Mouse (Mus musculus) midbrain, embryonic 13.5 days (tissue): ENCODE results near the gene Tnf. TPM values are rescaled to one million over a fixed set of nuclear protein-coding genes. Genes with fewer than 3 reads are reported as not detected.

Experiments
- ATAC-seq: fragments of 200-750 bp; cut with Nextera tagmentation; 2 replicates; pipeline ENCODE4 v1.8.0; 2017; ENCODE audit warnings: mild to moderate bottlenecking, moderate TSS enrichment, moderate library complexity
- H3K27ac ChIP-seq: fragments of 300-500 bp; sonication (generic); 2 replicates; pipeline ENCODE4 v1.5.1; 2015; ENCODE audit warnings: inconsistent platforms, mild to moderate bottlenecking, moderate library complexity
- H3K27me3 ChIP-seq: fragments of 300-500 bp; sonication (generic); 2 replicates; pipeline ENCODE4 v1.6.1; 2015; ENCODE audit warnings: mild to moderate bottlenecking, inconsistent platforms
- H3K36me3 ChIP-seq: fragments of 300-500 bp; sonication (generic); 2 replicates; pipeline ENCODE4 v1.6.1; 2015; ENCODE audit warnings: mild to moderate bottlenecking, inconsistent platforms
- H3K4me1 ChIP-seq: fragments of 300-500 bp; sonication (generic); replicated peaks from 2 replicates; pipeline ENCODE4 v1.6.1; 2015; ENCODE audit warnings: inconsistent platforms
- H3K4me2 ChIP-seq: fragments of 300-500 bp; sonication (generic); replicated peaks from 2 replicates; pipeline ENCODE4 v1.6.1; 2015; ENCODE audit warnings: moderate library complexity, mild to moderate bottlenecking, inconsistent platforms
- H3K4me3 ChIP-seq: fragments of 300-500 bp; sonication (generic); replicated peaks from 2 replicates; pipeline ENCODE4 v1.5.1; 2015; ENCODE audit warnings: mild to moderate bottlenecking, inconsistent platforms
- H3K9ac ChIP-seq: fragments of 300-500 bp; sonication (generic); replicated peaks from 2 replicates; pipeline ENCODE4 v1.6.1; 2015; ENCODE audit warnings: mild to moderate bottlenecking, inconsistent platforms
- H3K9me3 ChIP-seq: fragments of 300-500 bp; sonication (generic); 2 replicates; pipeline ENCODE4 v1.6.1; 2016; ENCODE audit warnings: mild to moderate bottlenecking, inconsistent platforms
- WGBS: fragments of 180-500 bp; shearing (Covaris S2); methylation state at CpG from one replicate; pipeline ENCODE4 v1.1.7; 2015; 5-methylcytosine and 5-hydroxymethylcytosine counted together
- microRNA-seq: library from miRNA; unstranded; fragments of <30 nt; microRNA quantifications from one replicate; pipeline ENCODE4, GENCODE M21; 2016
- polyA plus RNA-seq: library from polyadenylated mRNA; unstranded; fragments of >200 nt; fragmentation: Nextera tagmentation; extraction: Ambion mirVana; gene quantifications from 2 replicates; pipeline ENCODE4 v1.2.1, GENCODE M21; 2015

Gene Tnf
- polyA plus RNA-seq, 1 experiment from 2014 or later: not detected

DNA sequence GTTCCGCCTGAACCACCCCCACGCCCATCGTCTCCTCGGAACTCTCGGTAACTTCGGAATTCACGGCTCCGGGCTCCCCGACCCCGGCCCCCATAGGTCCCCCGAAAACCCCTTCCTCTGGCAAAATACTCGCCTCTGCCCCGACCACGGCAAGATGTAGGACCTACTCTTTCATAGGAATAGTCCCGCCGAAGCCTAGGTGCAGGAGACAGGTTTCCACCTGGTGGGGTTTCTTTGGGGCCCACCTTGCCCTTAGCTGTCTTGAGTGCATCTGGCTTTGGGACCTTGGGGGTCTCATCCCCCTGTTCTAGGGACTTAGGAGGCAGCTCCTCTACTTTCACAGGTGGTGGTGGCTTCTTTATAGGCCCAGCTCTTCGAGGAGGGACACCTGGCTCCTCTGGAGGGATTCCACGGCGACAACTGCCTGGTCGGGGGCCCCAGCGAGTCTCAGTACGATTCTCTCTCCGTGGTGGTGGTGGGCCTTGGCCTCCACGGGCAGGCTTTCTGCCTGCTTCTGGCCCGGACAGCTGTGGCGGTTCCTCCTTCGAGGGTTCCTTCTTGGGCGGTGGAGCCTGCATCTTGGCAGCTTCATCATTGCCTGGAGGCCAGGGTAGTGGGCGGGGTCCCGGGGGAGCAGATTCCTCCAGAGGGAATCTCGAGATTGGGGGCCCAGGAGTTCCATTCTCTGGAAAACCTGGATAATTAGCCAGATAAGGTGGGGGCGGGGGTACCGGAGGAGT is 45.2 kb downstream of the Tnf start:
- H3K27me3 ChIP-seq: no peaks in the 10 kb centered on the region
- no peaks in the 10 kb centered on the region for H3K9me3 ChIP-seq
- no peak overlapping the region for H3K4me2 ChIP-seq
- H3K4me1 ChIP-seq: peaks cover 6% of the 10 kb centered on the region
- no peak overlapping the region for H3K4me3 ChIP-seq
- no peak for ATAC-seq
- 93% methylated on average over 33 of the region's 33 CpGs for WGBS
- peaks cover 100% of the 10 kb centered on the region for H3K36me3 ChIP-seq
- no peak overlapping the region for H3K9ac ChIP-seq
- H3K27ac ChIP-seq: no peak overlapping the region

DNA sequence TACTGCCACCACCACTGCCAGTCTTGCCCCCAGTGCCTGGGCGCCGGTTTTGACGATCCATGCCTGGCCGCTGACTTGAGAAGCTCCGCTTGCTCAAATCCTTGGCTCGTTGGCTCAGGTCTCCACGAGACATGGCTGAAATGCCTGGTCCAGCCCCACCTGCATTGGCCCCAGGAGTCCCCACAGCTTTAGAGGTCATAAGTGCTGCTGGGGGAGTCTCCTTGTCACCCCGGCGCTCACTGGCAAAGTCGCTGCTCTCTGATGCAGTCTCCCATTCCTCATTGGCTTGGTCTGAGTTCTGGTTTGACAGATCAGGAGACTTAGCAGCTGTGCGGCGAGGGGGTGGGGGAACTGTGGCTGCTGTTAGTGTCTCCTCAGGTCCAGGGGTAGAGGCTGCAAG is 46.4 kb downstream of the Tnf start:
- Histone ChIP-seq H3K4me1 (no peaks in the 10 kb centered on the region), H3K9ac (no peak overlapping the region), H3K27me3 (no peaks in the 10 kb centered on the region), H3K9me3 (no peaks in the 10 kb centered on the region), H3K4me3 (no peak overlapping the region), H3K36me3 (peaks cover 98% of the 10 kb centered on the region), H3K27ac (no peak overlapping the region), H3K4me2 (no peak overlapping the region)
- no peak for ATAC-seq
- 93% methylated on average over 12 of the region's 12 CpGs for whole genome bisulfite sequencing

GRCm38 (mm10) chr17:35154616-35155015 is 47.2 kb downstream of the Tnf start:
- WGBS: 81% methylated on average over 7 of the region's 7 CpGs
- no peak overlapping the region for H3K4me2 ChIP-seq

GRCm38 (mm10) chr17:35153931-35154330 is 47.9 kb downstream of the Tnf start:
- Histone ChIP-seq H3K9me3 (no peaks in the 10 kb centered on the region), H3K27ac (no peak overlapping the region)

More at GRCm38 (mm10) chr17:35154616-35155015, 47.2 kb downstream of the Tnf start:
- Histone ChIP-seq H3K27me3 (no peaks in the 10 kb centered on the region), H3K4me1 (no peaks in the 10 kb centered on the region), H3K4me3 (no peak overlapping the region), H3K36me3 (peaks cover 98% of the 10 kb centered on the region), H3K9me3 (no peaks in the 10 kb centered on the region), H3K9ac (no peak overlapping the region), H3K27ac (no peak overlapping the region)
- ATAC-seq: no peak

GRCm38 (mm10) chr17:35153077-35153476 is 48.7 kb downstream of the Tnf start:
- WGBS: 95% methylated on average over 9 of the region's 9 CpGs
- Histone ChIP-seq H3K9ac (no peak overlapping the region), H3K36me3 (peaks cover 98% of the 10 kb centered on the region), H3K4me2 (no peak overlapping the region), H3K27ac (no peak overlapping the region), H3K27me3 (no peaks in the 10 kb centered on the region), H3K9me3 (no peaks in the 10 kb centered on the region), H3K4me3 (no peak overlapping the region), H3K4me1 (no peaks in the 10 kb centered on the region)
- no peak for ATAC-seq

More at GRCm38 (mm10) chr17:35153931-35154330, 47.9 kb downstream of the Tnf start:
- Histone ChIP-seq H3K4me1 (no peaks in the 10 kb centered on the region), H3K27me3 (no peaks in the 10 kb centered on the region), H3K4me3 (no peak overlapping the region), H3K36me3 (peaks cover 98% of the 10 kb centered on the region), H3K4me2 (no peak overlapping the region), H3K9ac (no peak overlapping the region)
- WGBS: 94% methylated on average over 4 of the region's 4 CpGs
- no peak for ATAC-seq

GRCm38 (mm10) chr17:35152121-35152520 is 49.7 kb downstream of the Tnf start:
- WGBS: 96% methylated on average over 4 of the region's 4 CpGs
- Histone ChIP-seq H3K9me3 (no peaks in the 10 kb centered on the region), H3K9ac (no peak overlapping the region), H3K27ac (no peak overlapping the region), H3K4me3 (no peak overlapping the region), H3K4me2 (no peak overlapping the region), H3K4me1 (no peaks in the 10 kb centered on the region), H3K27me3 (no peaks in the 10 kb centered on the region), H3K36me3 (peaks cover 98% of the 10 kb centered on the region)
- no peak for ATAC-seq

Small RNA genes lying within 50 kb of the gene (microRNA-seq; reads per million reads assigned to microRNA genes)
- gene Mir6973a (not detected), gene Mir6974 (not detected), gene Mir6975 (1.4 reads per million), gene Mir8094 (not detected)

Other genes with a start within 250 kb of the Tnf start
- 0.10 and 0.11 TPM in 2 replicates for gene Hspa1b, start 242.8 kb downstream of the Tnf start, polyA plus RNA-seq
- gene Gm20481, start 232.1 kb downstream of the Tnf start, polyA plus RNA-seq: not detected in 2 replicates
- 2.8 and 2.9 TPM in 2 replicates for gene Hspa1a, start 229.9 kb downstream of the Tnf start, polyA plus RNA-seq
- gene Hspa1l, start 229.3 kb downstream of the Tnf start, polyA plus RNA-seq: 0.55 and 1.5 TPM in 2 replicates
- 141 and 150 TPM in 2 replicates for gene Lsm2, start 220.1 kb downstream of the Tnf start, polyA plus RNA-seq
- 61.0 and 69.1 TPM in 2 replicates for gene Vars, start 201.0 kb downstream of the Tnf start, polyA plus RNA-seq
- 0.13 and 0.20 TPM in 2 replicates for gene Vwa7, start 185.4 kb downstream of the Tnf start, polyA plus RNA-seq
- 3.8 and 4.3 TPM in 2 replicates for gene Sapcd1, start 174.0 kb downstream of the Tnf start, polyA plus RNA-seq
- gene Msh5, start 155.3 kb downstream of the Tnf start, polyA plus RNA-seq: 3.3 and 3.7 TPM in 2 replicates
- gene Clic1, start 152.0 kb downstream of the Tnf start, polyA plus RNA-seq: 93.7 and 99.6 TPM in 2 replicates
- gene Ddah2, start 143.0 kb downstream of the Tnf start, polyA plus RNA-seq: 501 and 531 TPM in 2 replicates
- not detected in 2 replicates for gene Ly6g6c, start 136.6 kb downstream of the Tnf start, polyA plus RNA-seq
- gene Mpig6b, start 135.8 kb downstream of the Tnf start, polyA plus RNA-seq: 0.45 and 0.50 TPM in 2 replicates
- 0.18 and 0.32 TPM in 2 replicates for gene Ly6g6e, start 125.1 kb downstream of the Tnf start, polyA plus RNA-seq
- 1.0 and 1.9 TPM in 2 replicates for gene Ly6g6d, start 123.9 kb downstream of the Tnf start, polyA plus RNA-seq
- gene Ly6g6f, start 116.4 kb downstream of the Tnf start, polyA plus RNA-seq: 0.18 and 0.19 TPM in 2 replicates
- gene Abhd16a, start 112.7 kb downstream of the Tnf start, polyA plus RNA-seq: 85.1 and 86.5 TPM in 2 replicates
- not detected in 2 replicates for gene Ly6g5c, start 93.7 kb downstream of the Tnf start, polyA plus RNA-seq
- gene Ly6g5b, start 86.6 kb downstream of the Tnf start, polyA plus RNA-seq: 1.4 and 1.7 TPM in 2 replicates
- gene Gpank1, start 80.6 kb downstream of the Tnf start, polyA plus RNA-seq: 27.1 and 30.4 TPM in 2 replicates
- 293 and 316 TPM in 2 replicates for gene Csnk2b, start 80.0 kb downstream of the Tnf start, polyA plus RNA-seq
- 9.2 and 9.4 TPM in 2 replicates for gene D17H6S53E, start 75.6 kb downstream of the Tnf start, polyA plus RNA-seq
- 0.53 and 0.63 TPM in 2 replicates for gene Apom, start 70.0 kb downstream of the Tnf start, polyA plus RNA-seq
- gene Bag6, start 66.8 kb downstream of the Tnf start, polyA plus RNA-seq: 93.7 and 93.9 TPM in 2 replicates
- gene Prrc2a, start 37.1 kb downstream of the Tnf start, polyA plus RNA-seq: 209 and 228 TPM in 2 replicates
- 4.9 and 7.0 TPM in 2 replicates for gene Aif1, start 25.9 kb downstream of the Tnf start, polyA plus RNA-seq
- gene Lst1, start 13.6 kb downstream of the Tnf start, polyA plus RNA-seq: 4.8 and 7.1 TPM in 2 replicates
- 0.35 and 0.76 TPM in 2 replicates for gene Ltb, start 7.6 kb downstream of the Tnf start, polyA plus RNA-seq
- 0.11 and 0.23 TPM in 2 replicates for gene Lta, start 3.3 kb upstream of the Tnf start, polyA plus RNA-seq
- gene Gm16181, start 18.8 kb upstream of the Tnf start, polyA plus RNA-seq: 0.57 and 0.79 TPM in 2 replicates
- gene Atp6v1g2, start 31.7 kb upstream of the Tnf start, polyA plus RNA-seq: 41.6 and 43.0 TPM in 2 replicates
- 8.3 and 11.0 TPM in 2 replicates for gene Nfkbil1, start 33.8 kb upstream of the Tnf start, polyA plus RNA-seq
- gene Ddx39b, start 39.7 kb upstream of the Tnf start, polyA plus RNA-seq: 460 and 465 TPM in 2 replicates
- 49.5 and 52.5 TPM in 2 replicates for gene H2-D1, start 60.7 kb upstream of the Tnf start, polyA plus RNA-seq
- 0.11 and 0.17 TPM in 2 replicates for gene H2-Q1, start 118.4 kb upstream of the Tnf start, polyA plus RNA-seq
- gene H2-Q2, start 140.2 kb upstream of the Tnf start, polyA plus RNA-seq: 0.26 and 0.30 TPM in 2 replicates
- gene H2-Q4, start 177.6 kb upstream of the Tnf start, polyA plus RNA-seq: 1.00 and 1.3 TPM in 2 replicates
- 0.17 TPM in 2 replicates for gene H2-Q6, start 222.8 kb upstream of the Tnf start, polyA plus RNA-seq
- gene H2-Q7, start 237.1 kb upstream of the Tnf start, polyA plus RNA-seq: 2.5 TPM in 2 replicates